Mouse (Mus musculus) spleen, postnatal 0 days (tissue): Measurements from ENCODE around the gene Foxp2. TPM values are rescaled to one million over a fixed set of nuclear protein-coding genes. Genes with fewer than 3 reads are reported as not detected.

Source experiments
- polyA plus RNA-seq: library from polyadenylated mRNA; unstranded; fragments of >200 nt; fragmentation: Nextera tagmentation; extraction: Ambion mirVana; gene quantifications from 2 replicates; pipeline ENCODE4 v1.2.1, GENCODE M21; 2015

Gene Foxp2
- 1.6 and 1.9 TPM in 2 replicates for polyA plus RNA-seq

GRCm38 (mm10) chr6:14901183-14901970 is at the start of gene Foxp2:
TSS of gene Foxp2 (plus strand) at chr6:14901349.

Other genes with a start within 250 kb of the Foxp2 start
- gene Ppp1r3a, start 146.1 kb upstream of the Foxp2 start, polyA plus RNA-seq: not detected in 2 replicates